Mouse (Mus musculus): Measurements from ENCODE around the gene Gm21985.
"Not testable (repeated sequence)": the region's sequence is repeated elsewhere in the genome, so short reads cannot be mapped to it uniquely, and the experiment has no call there.

GRCm38 (mm10) chr2:112452513-112452912 is 186.4 kb downstream of the Gm21985 start:
- not testable (repeated sequence) for TF ChIP-seq POLR2A (IDR thresholded peaks at IDR 0.05; ENCODE audit: borderline replicate concordance, extremely low read depth, low read depth, low read length); CTCF (IDR thresholded peaks at IDR 0.05; ENCODE audit: insufficient read depth, low read length)
